Mouse (Mus musculus) heart, embryonic 11.5 days (tissue): ENCODE results near the gene Tmem50a. TPM values are rescaled to one million over a fixed set of nuclear protein-coding genes. Genes with fewer than 3 reads are reported as not detected.
A peak's percentile ranks its signal among the peaks of the same experiment; 100 is the strongest.
"Not testable (repeated sequence)": the region's sequence is repeated elsewhere in the genome, so short reads cannot be mapped to it uniquely, and the experiment has no call there.

ENCODE experiments used
- ATAC-seq: fragments of 200-750 bp; cut with Nextera tagmentation; replicated peaks from 2 replicates; pipeline ENCODE4 v1.8.0; 2017; ENCODE audit warnings: moderate library complexity; ENCODE audit not compliant: insufficient number of reproducible peaks, low FRiP score, low TSS enrichment
- H3K27ac ChIP-seq: fragments of 300-500 bp; sonication (generic); 2 replicates; pipeline ENCODE4 v1.5.1; 2014; ENCODE audit warnings: mild to moderate bottlenecking, low read depth, low read length
- H3K27me3 ChIP-seq: fragments of 300-500 bp; sonication (generic); 2 replicates; pipeline ENCODE4 v1.6.1; 2014; ENCODE audit warnings: mild to moderate bottlenecking, low read length, mixed read lengths; ENCODE audit not compliant: control insufficient read depth, insufficient read depth
- H3K36me3 ChIP-seq: fragments of 300-500 bp; sonication (generic); 2 replicates; pipeline ENCODE4 v1.6.1; 2014; ENCODE audit warnings: mild to moderate bottlenecking, low read length, moderate library complexity, mixed read lengths; ENCODE audit not compliant: control insufficient read depth, insufficient read depth
- H3K4me1 ChIP-seq: fragments of 300-500 bp; sonication (generic); 2 replicates; pipeline ENCODE4 v1.6.1; 2014; ENCODE audit warnings: low read length; ENCODE audit not compliant: control insufficient read depth, insufficient read depth
- H3K4me2 ChIP-seq: fragments of 300-500 bp; sonication (generic); 2 replicates; pipeline ENCODE4 v1.6.1; 2014; ENCODE audit warnings: mild to moderate bottlenecking, moderate library complexity
- H3K4me3 ChIP-seq: fragments of 300-500 bp; sonication (generic); 2 replicates; pipeline ENCODE4 v1.5.1; 2014; ENCODE audit warnings: low read depth, low read length
- H3K9ac ChIP-seq: fragments of 300-500 bp; sonication (generic); 2 replicates; pipeline ENCODE4 v1.6.1; 2014; ENCODE audit warnings: mild to moderate bottlenecking, low read depth, low read length, moderate library complexity
- H3K9me3 ChIP-seq: fragments of 300-500 bp; sonication (generic); replicated peaks from 2 replicates; pipeline ENCODE4 v1.6.1; 2016; ENCODE audit warnings: low read length; ENCODE audit not compliant: control insufficient read depth
- WGBS: fragments of 180-500 bp; shearing (Covaris S2); extraction: QIAGEN DNeasy Blood & Tissue Kit; methylation state at CpG from one replicate; pipeline ENCODE4 v1.1.7; 2014; ENCODE audit not compliant: insufficient replicate concordance; 5-methylcytosine and 5-hydroxymethylcytosine counted together
- polyA plus RNA-seq: library from polyadenylated mRNA; unstranded; fragments of >200 nt; fragmentation: Nextera tagmentation; extraction: Ambion mirVana; gene quantifications from 2 replicates; pipeline ENCODE4 v1.2.1, GENCODE M21; 2014

The Tmem50a gene
- polyA plus RNA-seq, 1 experiment from 2014 or later, result 150 TPM

DNA sequence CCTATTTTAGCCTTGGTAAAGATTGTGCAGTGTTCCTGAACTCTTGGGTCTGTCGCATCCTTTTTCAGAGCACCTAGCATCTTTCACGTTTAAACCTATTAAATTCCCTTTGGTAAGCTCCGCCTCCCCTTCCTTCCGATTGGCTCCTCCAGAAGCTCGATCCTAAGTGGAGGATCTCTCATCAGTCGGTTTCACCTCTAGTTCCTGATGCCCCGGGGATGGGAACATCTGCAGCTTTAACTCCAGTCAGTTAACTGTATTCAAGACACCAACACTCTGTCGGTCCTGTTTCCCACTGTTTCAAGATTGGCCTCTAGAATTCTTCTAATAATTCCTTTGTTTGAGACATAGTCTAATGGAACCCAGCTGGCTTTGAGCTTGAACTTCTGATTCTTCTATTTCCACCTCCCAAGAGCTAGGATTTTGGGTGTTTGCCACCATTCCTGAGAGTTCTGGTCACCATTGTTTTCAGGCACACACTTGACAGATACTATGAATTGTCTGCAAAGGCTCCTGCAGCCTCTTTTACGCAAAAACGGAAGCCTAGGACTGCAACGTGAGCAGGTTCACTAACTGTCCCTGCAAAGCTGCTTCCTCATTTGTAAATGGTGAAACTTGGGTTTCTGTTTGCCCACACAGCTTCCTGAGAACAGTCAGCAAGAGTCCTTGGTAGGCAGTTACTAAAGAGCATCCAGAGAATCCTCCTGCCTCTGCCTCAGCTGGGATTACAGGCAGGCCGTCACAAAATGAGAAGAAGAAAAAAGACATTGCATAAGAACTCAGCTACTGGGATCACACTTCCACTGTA is 5.1 kb upstream of the Tmem50a start:
- Histone ChIP-seq H3K4me2 (no peak overlapping the region), H3K4me1 (peaks cover 6% of the 10 kb centered on the region), H3K9me3 (no peaks in the 10 kb centered on the region), H3K9ac (no peak overlapping the region), H3K27ac (no peak overlapping the region), H3K36me3 (no peaks in the 10 kb centered on the region), H3K4me3 (no peak overlapping the region), H3K27me3 (no peaks in the 10 kb centered on the region)
- WGBS, result 38% methylated on average over 12 of the region's 12 CpGs
- ATAC-seq, result no peak

DNA sequence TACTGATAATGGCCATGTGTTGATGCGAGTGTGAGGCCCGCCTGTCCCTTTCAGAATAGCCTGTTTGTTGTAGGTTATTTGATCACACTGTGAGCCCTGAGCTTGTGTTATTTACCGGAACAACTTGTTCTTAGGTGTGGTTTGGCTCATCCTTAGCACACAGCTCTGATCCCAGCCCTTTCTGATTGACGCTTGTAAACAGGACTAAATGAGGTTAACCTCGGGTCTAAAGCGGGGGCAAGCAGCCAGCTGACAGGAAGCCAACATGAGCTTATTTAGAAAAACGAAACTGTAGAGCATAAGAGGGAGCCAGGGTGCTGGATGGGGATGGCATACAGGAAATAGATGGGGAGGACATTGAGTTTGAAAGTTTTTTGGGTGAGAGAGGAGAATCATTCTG is 3.6 kb upstream of the Tmem50a start:
- Histone ChIP-seq H3K4me2 (no peak overlapping the region), H3K36me3 (no peaks in the 10 kb centered on the region), H3K4me3 (no peak overlapping the region), H3K9me3 (no peaks in the 10 kb centered on the region), H3K27ac (no peak overlapping the region), H3K27me3 (no peaks in the 10 kb centered on the region), H3K9ac (no peak overlapping the region), H3K4me1 (peaks cover 8% of the 10 kb centered on the region)
- no peak for ATAC-seq
- 52% methylated on average over 7 of the region's 7 CpGs for WGBS

DNA sequence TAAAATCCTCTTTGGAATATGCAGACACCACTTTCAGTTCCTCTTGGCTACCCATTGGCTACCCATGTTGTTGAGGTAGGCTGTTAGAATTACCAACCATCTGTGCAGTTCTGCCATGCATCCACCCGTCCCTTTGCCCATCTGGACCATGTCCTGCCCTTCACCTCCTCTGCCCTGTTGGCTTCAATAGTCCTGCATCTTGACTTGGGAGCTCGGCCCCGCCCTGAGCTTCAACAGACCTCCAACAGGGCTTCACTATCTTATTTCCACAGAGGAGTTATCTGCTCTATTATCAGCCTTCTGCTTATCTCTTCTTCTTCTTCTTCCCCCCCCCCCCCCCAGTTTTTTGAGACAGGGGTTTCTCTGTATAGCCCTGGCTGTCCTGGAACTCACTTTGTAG is 2.4 kb upstream of the Tmem50a start:
- no peaks in the 10 kb centered on the region for H3K27me3 ChIP-seq
- no peak overlapping the region for H3K27ac ChIP-seq
- 57% methylated on average over 3 of the region's 3 CpGs for WGBS
- no peaks in the 10 kb centered on the region for H3K9me3 ChIP-seq
- no peak overlapping the region for H3K4me2 ChIP-seq
- no peak overlapping the region for H3K4me3 ChIP-seq
- 0 out of 2 replicates have a peak, but pooled peaks cover 1% of the 10 kb centered on the region for H3K36me3 ChIP-seq
- peaks cover 8% of the 10 kb centered on the region for H3K4me1 ChIP-seq
- H3K9ac ChIP-seq, result no peak overlapping the region
- ATAC-seq, result no peak

DNA sequence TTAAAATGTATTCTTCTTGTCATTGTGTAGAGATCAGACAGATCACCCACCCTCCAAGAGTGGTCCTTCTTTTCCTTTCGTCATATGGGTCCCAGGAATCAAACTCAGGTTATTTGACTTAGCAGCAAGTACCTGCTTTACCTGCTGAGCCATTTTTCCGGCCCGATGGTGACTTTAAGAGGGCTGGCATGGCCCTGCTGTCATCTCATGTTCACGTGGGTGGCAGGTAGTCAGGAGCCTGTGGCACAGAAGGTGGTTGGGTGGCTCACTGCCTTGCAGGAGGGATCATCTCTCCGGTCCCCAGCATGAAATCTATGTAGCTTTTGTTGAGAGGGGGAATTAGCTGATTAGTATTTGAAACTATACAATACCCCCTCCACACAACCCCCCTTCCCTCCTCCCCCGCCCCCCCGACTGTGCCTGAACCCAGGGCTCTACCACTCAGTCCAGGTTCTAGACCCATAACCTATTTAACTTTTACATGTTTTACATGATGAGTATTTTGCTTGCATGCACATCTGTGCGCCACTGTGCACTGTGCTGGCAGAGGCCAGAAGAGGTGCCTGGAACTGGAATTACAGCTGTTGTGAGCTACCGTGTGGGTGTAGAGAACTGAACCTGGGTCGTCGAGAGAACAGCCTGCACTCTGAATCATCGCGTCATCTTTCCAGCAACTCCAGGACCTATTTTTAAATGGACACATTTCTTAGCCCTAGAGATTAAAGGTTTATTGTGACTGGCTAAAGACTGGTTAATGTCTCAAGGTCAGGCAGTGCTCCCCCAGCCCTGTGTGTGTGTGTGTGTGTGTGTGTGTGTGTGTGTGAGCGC is 613 bp upstream of the Tmem50a start:
- ATAC-seq, result no peak
- Histone ChIP-seq H3K4me2 (peak overlapping the region; percentile 86), H3K36me3 (0 out of 2 replicates have a peak, but pooled peaks cover 2% of the 10 kb centered on the region), H3K9me3 (no peaks in the 10 kb centered on the region), H3K27ac (no peak overlapping the region), H3K27me3 (no peaks in the 10 kb centered on the region), H3K9ac (peak overlapping the region; percentile 79; the same call in 1 of the 2 replicates), H3K4me3 (peak overlapping the region; percentile 68), H3K4me1 (peaks cover 8% of the 10 kb centered on the region)
- 53% methylated on average over 14 of the region's 14 CpGs for WGBS

DNA sequence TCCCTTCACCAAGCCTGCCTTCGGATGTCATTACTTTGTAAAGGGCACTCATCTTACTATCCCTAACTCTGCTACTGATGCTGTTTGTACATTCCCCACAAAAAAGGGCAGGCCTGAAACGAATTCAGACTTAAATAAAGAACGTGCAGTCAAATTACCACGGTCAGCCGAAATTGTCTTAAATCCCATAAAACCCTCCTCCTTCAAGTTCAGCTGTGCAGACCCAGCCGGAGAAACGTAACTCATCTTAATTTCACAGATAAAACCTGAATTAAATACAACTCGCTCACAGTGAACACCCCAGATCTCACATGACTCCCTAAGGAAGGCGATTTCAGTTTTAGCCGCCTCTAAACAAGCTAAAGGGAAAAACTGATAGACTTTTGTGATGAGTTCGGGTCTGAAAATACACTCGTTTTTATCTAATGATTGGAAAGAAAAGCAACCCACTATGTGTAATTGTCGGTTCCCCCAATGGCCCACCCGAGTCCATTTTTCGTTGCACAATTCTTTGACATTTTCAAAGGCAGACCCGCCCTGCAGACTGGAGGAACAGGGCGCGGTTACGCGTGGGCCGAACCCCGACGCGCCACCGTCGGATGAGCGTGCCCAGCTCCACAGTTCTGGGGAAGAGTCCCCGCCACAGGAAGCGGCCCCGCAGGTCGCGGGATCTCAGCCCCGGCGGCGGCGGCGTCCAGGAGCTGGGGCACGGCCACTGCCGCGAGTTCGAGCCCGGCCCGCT is 531 bp downstream of the Tmem50a start:
- Histone ChIP-seq H3K9ac (peak overlapping the region; percentile 79), H3K4me2 (peak overlapping the region; percentile 86), H3K27me3 (no peaks in the 10 kb centered on the region), H3K27ac (peak overlapping the region; percentile 89), H3K36me3 (0 out of 2 replicates have a peak, but pooled peaks cover 2% of the 10 kb centered on the region), H3K4me3 (peak overlapping the region; percentile 68), H3K4me1 (peaks cover 8% of the 10 kb centered on the region), H3K9me3 (no peaks in the 10 kb centered on the region)
- peak; percentile 66 for ATAC-seq
- 2% methylated on average over 43 of the region's 43 CpGs for WGBS

DNA sequence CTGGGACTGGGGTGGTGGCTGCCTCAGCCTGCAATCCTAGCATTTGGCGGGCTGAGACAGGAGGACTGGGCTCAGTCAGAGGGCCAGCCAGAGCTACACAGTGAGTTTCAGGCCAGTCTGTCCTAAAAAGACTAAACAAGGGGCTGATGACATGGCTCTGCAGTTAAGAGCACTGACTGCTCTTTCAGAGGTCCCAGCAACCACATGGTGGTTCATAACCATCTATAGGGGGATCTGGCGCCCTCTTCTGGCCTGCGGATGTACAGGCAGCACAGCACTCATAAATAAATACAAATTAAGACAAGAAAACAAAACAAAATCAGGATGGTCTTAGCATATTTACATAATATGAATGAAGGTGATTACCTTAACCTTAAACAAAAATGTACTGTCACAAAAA is 1.4 kb downstream of the Tmem50a start:
- Histone ChIP-seq H3K9me3 (no peaks in the 10 kb centered on the region), H3K36me3 (peaks cover 11% of the 10 kb centered on the region; the same call in 1 of the 2 replicates), H3K4me2 (peak overlapping the region; percentile 86), H3K27me3 (no peaks in the 10 kb centered on the region), H3K9ac (no peak overlapping the region), H3K27ac (no peak overlapping the region), H3K4me3 (peak overlapping the region; percentile 68), H3K4me1 (peaks cover 8% of the 10 kb centered on the region)
- ATAC-seq, result no peak
- 27% methylated on average over 3 of the region's 3 CpGs for WGBS

DNA sequence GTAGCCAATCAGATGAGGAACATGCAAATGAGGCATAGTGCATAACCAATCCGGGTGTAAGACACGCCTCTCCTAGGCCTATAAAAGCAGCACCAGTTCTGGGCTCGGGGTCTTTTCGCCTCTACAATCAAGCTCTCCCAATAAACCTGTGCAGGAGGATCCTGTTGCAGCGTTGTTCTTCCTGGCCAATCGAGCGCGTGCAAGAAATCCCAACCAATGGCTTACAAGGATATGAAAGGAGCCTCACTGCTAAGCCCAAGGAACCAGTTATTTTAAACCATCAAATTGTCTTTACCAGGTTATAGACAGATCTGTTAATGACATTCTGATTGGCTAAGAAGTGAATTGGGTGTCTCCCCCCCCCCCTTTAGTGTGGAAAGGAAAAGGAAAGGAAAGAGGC is 3.4 kb downstream of the Tmem50a start:
- not testable (repeated sequence) for H3K9ac ChIP-seq, H3K27me3 ChIP-seq, H3K4me3 ChIP-seq, H3K4me2 ChIP-seq, H3K9me3 ChIP-seq, H3K4me1 ChIP-seq, ATAC-seq, H3K27ac ChIP-seq
- peaks cover 11% of the 10 kb centered on the region; the same call in 1 of the 2 replicates for H3K36me3 ChIP-seq
- 99% methylated on average over 6 of the region's 8 CpGs for WGBS

DNA sequence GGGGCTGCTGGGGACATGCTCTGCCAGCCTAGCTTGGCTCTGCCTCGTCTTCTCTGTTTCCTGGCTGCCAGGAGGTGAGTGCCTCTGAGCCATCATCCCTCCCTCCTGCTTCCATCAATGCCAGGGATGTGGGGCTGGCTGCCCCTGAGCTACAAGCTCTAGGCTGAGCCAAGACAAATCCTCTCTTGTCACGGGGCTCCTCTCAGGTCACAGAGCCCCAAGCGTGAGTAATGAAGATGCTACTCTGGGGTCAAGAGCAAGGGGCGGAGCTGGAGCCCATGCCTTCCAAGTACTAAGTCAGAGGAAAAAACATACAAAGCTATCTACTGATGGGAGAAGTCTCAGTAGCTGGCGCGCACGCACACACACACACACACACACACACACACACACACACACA is 11.8 kb downstream of the Tmem50a start:
- ATAC-seq, result no peak
- no peaks in the 10 kb centered on the region for H3K9me3 ChIP-seq
- H3K36me3 ChIP-seq, result peaks cover 30% of the 10 kb centered on the region
- no peaks in the 10 kb centered on the region for H3K4me1 ChIP-seq
- no peak overlapping the region for H3K4me3 ChIP-seq
- H3K27me3 ChIP-seq, result no peaks in the 10 kb centered on the region
- WGBS, result 83% methylated on average over 7 of the region's 7 CpGs
- no peak overlapping the region for H3K9ac ChIP-seq
- no peak overlapping the region for H3K4me2 ChIP-seq
- H3K27ac ChIP-seq, result no peak overlapping the region
